Mouse (Mus musculus) megakaryocyte, embryonic 14.5 days (primary cell): ENCODE data around the gene Clip3.

Source experiments
- FLI1 ChIP-seq: IDR thresholded peaks from 2 replicates; pipeline ENCODE4 v1.6.1; 2012; ENCODE audit warnings: low read length, inconsistent platforms, mixed read lengths
- GATA1 ChIP-seq: IDR thresholded peaks from 3 replicates; pipeline ENCODE4 v1.6.1; 2012; ENCODE audit warnings: mixed read lengths, low read length, inconsistent platforms, borderline replicate concordance

DNA sequence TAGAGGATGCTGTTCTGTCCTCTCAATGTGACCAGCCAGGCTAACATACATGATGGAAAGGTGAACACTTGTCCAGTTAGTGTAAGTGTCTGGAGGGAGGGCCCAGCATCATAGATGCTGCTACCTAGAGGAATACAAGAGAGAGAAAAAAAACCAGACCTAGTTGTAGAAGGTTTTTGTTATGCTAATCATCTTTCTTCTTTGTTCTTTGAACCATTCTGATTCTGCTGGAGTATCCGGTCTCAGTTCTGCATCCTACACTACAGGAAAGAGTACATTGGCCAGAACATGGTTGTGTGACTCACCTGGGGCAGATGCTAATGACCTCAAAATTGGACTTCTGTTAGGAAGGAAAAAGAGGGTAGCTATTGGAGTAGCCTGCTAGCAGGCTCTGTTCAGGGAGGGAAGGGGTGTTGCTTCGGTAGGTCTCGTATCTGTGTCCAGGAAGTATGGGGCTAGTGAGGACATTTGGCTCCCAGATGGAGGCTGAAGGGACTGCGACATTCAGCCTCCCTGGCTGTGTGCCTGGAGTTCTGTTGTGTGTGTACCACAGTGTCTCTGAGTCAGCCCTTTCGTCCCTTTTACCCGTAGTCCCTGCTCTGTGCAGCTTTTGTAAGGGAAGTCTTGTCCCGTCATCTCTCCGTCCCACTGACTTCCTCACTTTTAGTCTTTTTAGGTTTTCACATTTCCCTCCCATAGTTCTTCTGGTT, 4.7 kb upstream of the Clip3 start:
- no peak for TF ChIP-seq GATA1
- TF ChIP-seq FLI1 = no peak
